Mouse (Mus musculus) forebrain, embryonic 14.5 days (tissue): ENCODE results near the gene Prpf18. TPM values are rescaled to one million over a fixed set of nuclear protein-coding genes. Genes with fewer than 3 reads are reported as not detected.
"Not testable (repeated sequence)": the region's sequence is repeated elsewhere in the genome, so short reads cannot be mapped to it uniquely, and the experiment has no call there.

ENCODE experiments used
- ATAC-seq: fragments of 200-750 bp; cut with Nextera tagmentation; 2 replicates; pipeline ENCODE4 v1.8.0; 2017; ENCODE audit warnings: mild to moderate bottlenecking, moderate library complexity
- DNase-seq: peaks from one replicate; pipeline ENCODE4 v3.0.0-alpha.2; 2015; ENCODE audit warnings: low spot score
- H3K27ac ChIP-seq: fragments of 300-500 bp; sonication (generic); 2 replicates; pipeline ENCODE4 v1.5.1; 2014; ENCODE audit warnings: low read depth, mild to moderate bottlenecking, control low read depth, low read length, moderate library complexity
- H3K27me3 ChIP-seq: fragments of 300-500 bp; sonication (generic); replicated peaks from 2 replicates; pipeline ENCODE4 v1.6.1; 2014; ENCODE audit warnings: low read length, control low read depth, mixed read lengths; ENCODE audit not compliant: control insufficient read depth, insufficient read depth
- H3K36me3 ChIP-seq: fragments of 300-500 bp; sonication (generic); 2 replicates; pipeline ENCODE4 v1.6.1; 2014; ENCODE audit warnings: low read length, control low read depth; ENCODE audit not compliant: control insufficient read depth, insufficient read depth
- H3K4me1 ChIP-seq: fragments of 300-500 bp; sonication (generic); 2 replicates; pipeline ENCODE4 v1.6.1; 2014; ENCODE audit warnings: antibody characterized with exemption, low read length, control low read depth; ENCODE audit not compliant: control insufficient read depth, insufficient read depth
- H3K4me2 ChIP-seq: fragments of 300-500 bp; sonication (generic); 2 replicates; pipeline ENCODE4 v1.6.1; 2014; ENCODE audit warnings: mild to moderate bottlenecking, control low read depth, low read length
- H3K4me3 ChIP-seq: fragments of 300-500 bp; sonication (generic); 2 replicates; pipeline ENCODE4 v1.5.1; 2014; ENCODE audit warnings: low read depth, low read length, control low read depth
- H3K9ac ChIP-seq: fragments of 300-500 bp; sonication (generic); 2 replicates; pipeline ENCODE4 v1.6.1; 2014; ENCODE audit warnings: mild to moderate bottlenecking, low read length, control low read depth, moderate library complexity
- H3K9me3 ChIP-seq: fragments of 300-500 bp; sonication (generic); replicated peaks from 2 replicates; pipeline ENCODE4 v1.6.1; 2016; ENCODE audit warnings: low read length, control low read depth, mixed read lengths; ENCODE audit not compliant: control insufficient read depth
- WGBS: fragments of 180-500 bp; shearing (Covaris S2); extraction: QIAGEN DNeasy Blood & Tissue Kit; methylation state at CpG from one replicate; pipeline ENCODE4 v1.1.7; 2014; 5-methylcytosine and 5-hydroxymethylcytosine counted together
- polyA plus RNA-seq: library from polyadenylated mRNA; unstranded; fragments of >200 nt; fragmentation: Nextera tagmentation; extraction: Ambion mirVana; gene quantifications from 2 replicates; pipeline ENCODE4 v1.2.1, GENCODE M21; 2014

Gene Prpf18
- polyA plus RNA-seq, 1 experiment from 2014 or later, result 46.8 TPM

DNA sequence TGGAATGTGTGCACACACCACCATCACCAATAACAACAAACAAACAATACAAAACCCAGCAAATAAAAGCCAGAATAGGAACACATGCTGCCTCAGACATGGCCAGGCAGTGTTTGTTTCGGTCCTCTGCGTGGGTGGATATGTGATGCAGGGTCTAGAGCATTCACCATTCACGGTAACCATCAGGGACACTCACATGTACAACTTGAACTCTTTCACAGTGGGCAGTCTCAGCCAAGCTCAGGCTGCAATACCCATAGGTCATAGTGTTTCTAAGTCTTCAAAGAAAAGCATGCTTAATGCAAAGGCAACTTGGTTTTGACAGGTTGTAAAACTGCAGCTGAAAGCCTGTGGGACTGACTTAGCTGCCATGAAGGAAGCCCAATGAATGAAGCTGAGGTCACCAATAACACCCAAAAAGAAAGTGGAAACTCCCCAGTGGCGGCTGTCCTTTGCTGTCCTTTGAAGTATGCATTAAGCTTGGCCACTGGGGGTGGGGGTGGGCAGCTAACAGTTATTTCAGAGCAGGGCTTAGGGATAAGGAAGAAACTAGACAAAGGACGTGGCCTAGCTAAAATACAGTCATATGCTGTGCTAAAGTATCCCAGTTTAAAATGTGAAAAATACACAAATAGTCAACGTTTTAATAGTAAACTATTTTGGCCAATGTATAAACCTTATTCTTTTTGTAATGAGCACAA lies 31.9 kb downstream of the Prpf18 start:
- no peak overlapping the region for H3K27ac ChIP-seq
- no peak overlapping the region for H3K4me2 ChIP-seq
- no peaks in the 10 kb centered on the region for H3K4me1 ChIP-seq
- H3K36me3 ChIP-seq, result peaks cover 23% of the 10 kb centered on the region
- H3K9ac ChIP-seq, result no peak overlapping the region
- H3K27me3 ChIP-seq, result no peaks in the 10 kb centered on the region
- no peaks in the 10 kb centered on the region for H3K9me3 ChIP-seq
- 50% methylated on average over 6 of the region's 6 CpGs for WGBS
- no peak for DNase-seq
- ATAC-seq, result no peak
- no peak overlapping the region for H3K4me3 ChIP-seq

DNA sequence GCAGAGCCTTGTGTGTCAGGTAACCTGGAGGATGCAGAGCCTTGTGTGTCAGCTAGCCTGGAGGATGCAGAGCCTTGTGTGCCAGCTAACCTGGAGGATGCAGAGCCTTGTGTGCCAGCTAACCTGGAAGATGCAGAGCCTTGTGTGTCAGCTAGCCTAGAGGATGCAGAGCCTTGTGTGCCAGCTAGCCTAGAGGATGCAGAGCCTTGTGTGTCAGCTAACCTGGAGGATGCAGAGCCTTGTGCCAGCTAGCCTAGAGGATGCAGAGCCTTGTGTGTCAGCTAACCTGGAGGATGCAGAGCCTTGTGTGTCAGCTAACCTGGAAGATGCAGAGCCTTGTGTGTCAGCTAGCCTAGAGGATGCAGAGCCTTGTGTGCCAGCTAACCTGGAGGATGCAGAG lies 32.8 kb downstream of the Prpf18 start:
- H3K36me3 ChIP-seq, result peaks cover 18% of the 10 kb centered on the region
- not testable (repeated sequence) for H3K27me3 ChIP-seq, H3K4me1 ChIP-seq, H3K9ac ChIP-seq, ATAC-seq, H3K4me2 ChIP-seq, DNase-seq, H3K4me3 ChIP-seq, H3K27ac ChIP-seq, H3K9me3 ChIP-seq

DNA sequence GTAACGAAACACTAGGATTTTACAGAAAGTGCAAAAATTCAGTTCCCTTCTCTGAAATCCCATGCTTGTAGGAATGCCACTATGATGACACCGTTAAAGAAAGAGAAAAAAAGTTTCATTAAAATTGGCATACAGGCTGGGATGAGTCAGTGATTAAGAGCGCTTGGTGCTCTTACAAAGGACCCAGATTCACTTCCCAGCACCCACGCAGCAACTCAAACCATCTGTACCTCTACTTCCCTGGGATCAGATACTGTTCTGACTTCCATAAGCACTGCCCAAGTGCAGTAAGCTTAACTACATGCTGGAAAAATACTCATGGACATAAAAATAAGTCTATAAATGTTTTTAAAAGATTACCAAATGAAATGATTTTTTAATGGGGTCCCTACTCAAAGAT lies 34.9 kb downstream of the Prpf18 start:
- no peak for ATAC-seq

DNA sequence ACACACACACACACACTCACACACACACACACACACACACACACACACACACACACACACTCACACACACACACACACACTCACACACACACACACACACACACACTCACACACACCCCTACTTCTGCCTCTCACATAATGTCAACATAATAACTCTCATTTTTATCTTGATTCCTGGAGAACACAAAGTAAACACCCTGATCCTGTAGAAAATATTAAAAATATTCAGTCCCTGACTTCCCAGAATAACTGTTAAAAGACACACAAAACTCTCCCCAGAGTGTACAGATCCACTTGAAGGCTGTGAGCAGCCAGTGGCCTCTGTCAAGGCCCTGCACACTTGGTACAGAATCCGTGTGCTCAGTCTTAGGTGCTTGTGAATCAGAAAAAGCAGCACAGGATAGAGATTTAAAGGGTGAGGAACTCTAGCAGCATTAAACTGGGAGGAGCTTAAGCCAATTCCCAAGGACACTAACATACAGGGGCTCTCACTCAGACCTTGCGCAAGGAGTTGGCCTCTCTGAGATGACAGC lies 36.8 kb downstream of the Prpf18 start:
- Histone ChIP-seq H3K9ac (no peak overlapping the region), H3K9me3 (no peaks in the 10 kb centered on the region), H3K4me2 (no peak overlapping the region), H3K27ac (no peak overlapping the region), H3K4me3 (no peak overlapping the region), H3K4me1 (no peaks in the 10 kb centered on the region), H3K27me3 (no peaks in the 10 kb centered on the region), H3K36me3 (peaks cover 41% of the 10 kb centered on the region)
- 92% methylated on average over 2 of the region's 2 CpGs for WGBS
- DNase-seq (no peak), ATAC-seq (no peak)

More for the DNA sequence above, 34.9 kb downstream of the Prpf18 start:
- 91% methylated on average over 4 of the region's 4 CpGs for WGBS
- no peaks in the 10 kb centered on the region for H3K4me1 ChIP-seq
- peaks cover 22% of the 10 kb centered on the region for H3K36me3 ChIP-seq
- H3K27me3 ChIP-seq, result no peaks in the 10 kb centered on the region
- no peaks in the 10 kb centered on the region for H3K9me3 ChIP-seq
- no peak overlapping the region for H3K4me2 ChIP-seq
- H3K27ac ChIP-seq, result no peak overlapping the region
- no peak overlapping the region for H3K4me3 ChIP-seq
- DNase-seq, result no peak
- no peak overlapping the region for H3K9ac ChIP-seq

DNA sequence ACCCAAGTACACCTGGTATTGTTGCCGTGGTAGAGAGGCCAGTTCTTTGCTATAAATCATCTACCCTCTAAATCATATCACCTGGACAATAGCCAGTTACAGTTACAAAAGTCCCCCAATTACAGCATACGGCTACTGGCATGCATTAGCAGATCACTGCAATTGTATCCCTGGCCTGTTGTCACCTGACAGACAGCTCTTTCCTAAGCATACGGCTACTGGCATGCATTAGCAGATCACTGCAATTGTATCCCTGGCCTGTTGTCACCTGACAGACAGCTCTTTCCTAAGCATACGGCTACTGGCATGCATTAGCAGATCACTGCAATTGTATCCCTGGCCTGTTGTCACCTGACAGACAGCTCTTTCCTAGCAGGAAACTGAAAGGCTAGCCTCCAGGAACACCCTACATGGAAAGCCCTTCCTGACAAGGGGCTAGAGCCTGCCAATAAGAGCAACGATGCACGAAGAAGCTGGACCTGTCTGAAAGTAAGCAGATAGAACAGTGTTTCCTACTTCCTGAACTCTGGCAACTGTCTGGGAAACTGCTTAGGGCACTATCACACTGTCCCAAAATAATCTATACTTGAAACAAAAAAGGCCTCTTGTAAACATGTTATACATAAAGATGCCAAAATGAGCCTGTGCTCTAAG lies 37.5 kb downstream of the Prpf18 start:
- H3K36me3 ChIP-seq, result peaks cover 47% of the 10 kb centered on the region
- WGBS, result 46% methylated on average over 6 of the region's 6 CpGs
- ATAC-seq, result peak; percentile 80

DNA sequence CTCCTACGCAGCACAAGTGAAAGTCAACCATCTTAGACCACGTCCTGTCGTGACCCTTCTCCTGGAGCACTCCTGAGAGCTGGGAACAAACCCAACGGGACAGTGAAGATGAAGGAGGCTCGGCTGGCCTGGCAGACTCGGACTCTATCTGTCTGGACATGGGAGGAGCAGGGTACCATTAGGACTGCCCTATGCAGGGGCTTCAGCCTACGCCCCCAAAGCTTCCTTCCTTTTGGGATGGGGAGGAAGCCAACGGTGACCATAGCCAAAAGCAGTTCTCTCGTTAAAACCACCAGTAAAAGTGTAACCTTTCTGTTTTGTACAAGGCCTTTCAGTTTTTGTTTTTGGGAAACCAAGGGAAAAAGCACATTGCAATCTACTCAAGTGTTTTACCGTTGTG lies 40.2 kb downstream of the Prpf18 start:
- ATAC-seq (no peak), DNase-seq (no peak)
- Histone ChIP-seq H3K27me3 (no peaks in the 10 kb centered on the region), H3K27ac (no peak overlapping the region), H3K4me2 (no peak overlapping the region), H3K36me3 (peaks cover 74% of the 10 kb centered on the region), H3K4me1 (no peaks in the 10 kb centered on the region), H3K9ac (no peak overlapping the region), H3K9me3 (no peaks in the 10 kb centered on the region), H3K4me3 (no peak overlapping the region)
- 87% methylated on average over 10 of the region's 10 CpGs for WGBS

More for the DNA sequence above, 37.5 kb downstream of the Prpf18 start:
- H3K9me3 ChIP-seq, H3K27ac ChIP-seq, H3K9ac ChIP-seq, H3K4me3 ChIP-seq, H3K4me2 ChIP-seq, H3K27me3 ChIP-seq, H3K4me1 ChIP-seq: not testable (repeated sequence)
- DNase-seq, result peak; percentile 42

DNA sequence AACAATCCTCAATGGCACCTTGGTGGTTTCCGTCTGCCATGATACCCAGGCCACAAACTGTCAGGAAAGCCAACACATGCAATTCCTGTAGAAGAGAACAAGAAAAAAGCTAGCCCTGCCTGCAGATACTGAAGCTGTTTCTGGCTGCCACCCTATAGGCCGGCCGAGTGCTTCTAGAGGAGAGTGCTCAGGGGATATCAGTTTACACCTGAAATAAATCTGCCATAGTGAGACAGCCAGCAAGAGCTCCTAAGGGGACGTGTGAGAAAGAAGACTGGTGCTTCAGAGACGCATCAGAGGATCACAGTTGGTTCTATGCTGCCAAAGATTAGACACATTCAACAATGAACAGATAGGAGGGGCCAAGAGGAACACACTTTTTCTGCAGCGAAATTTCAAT lies 40.6 kb downstream of the Prpf18 start:
- no peak overlapping the region for H3K9ac ChIP-seq
- no peak overlapping the region for H3K4me3 ChIP-seq
- no peaks in the 10 kb centered on the region for H3K9me3 ChIP-seq
- no peaks in the 10 kb centered on the region for H3K4me1 ChIP-seq
- ATAC-seq (no peak), DNase-seq (no peak)
- no peaks in the 10 kb centered on the region for H3K27me3 ChIP-seq
- no peak overlapping the region for H3K4me2 ChIP-seq
- H3K27ac ChIP-seq, result no peak overlapping the region
- 88% methylated on average over 6 of the region's 6 CpGs for WGBS
- peaks cover 79% of the 10 kb centered on the region for H3K36me3 ChIP-seq

DNA sequence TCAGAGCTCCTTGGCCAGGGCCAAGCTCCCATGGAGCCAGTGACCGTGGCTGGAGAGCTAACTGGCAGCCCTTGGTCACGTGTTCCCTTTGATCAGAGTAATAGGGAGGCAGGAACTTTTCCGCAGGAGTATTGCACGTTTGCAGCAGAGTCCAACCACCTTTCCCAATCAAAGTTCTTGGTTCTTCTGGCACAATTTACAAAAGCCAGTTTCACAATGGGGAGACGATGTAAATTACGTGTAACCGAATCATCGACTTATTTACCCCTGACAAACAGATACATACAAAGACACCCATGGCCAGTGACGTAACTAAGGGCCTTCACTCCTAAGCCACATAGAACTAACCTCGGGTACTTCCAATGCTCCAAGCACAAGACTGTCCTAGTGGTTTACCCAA lies 42.5 kb downstream of the Prpf18 start:
- no peak overlapping the region for H3K4me3 ChIP-seq
- no peaks in the 10 kb centered on the region for H3K9me3 ChIP-seq
- no peaks in the 10 kb centered on the region for H3K27me3 ChIP-seq
- H3K36me3 ChIP-seq, result peaks cover 94% of the 10 kb centered on the region
- no peak overlapping the region for H3K27ac ChIP-seq
- 91% methylated on average over 10 of the region's 10 CpGs for WGBS
- ATAC-seq (no peak), DNase-seq (no peak)
- H3K9ac ChIP-seq, result no peak overlapping the region
- no peak overlapping the region for H3K4me2 ChIP-seq
- H3K4me1 ChIP-seq, result no peaks in the 10 kb centered on the region

DNA sequence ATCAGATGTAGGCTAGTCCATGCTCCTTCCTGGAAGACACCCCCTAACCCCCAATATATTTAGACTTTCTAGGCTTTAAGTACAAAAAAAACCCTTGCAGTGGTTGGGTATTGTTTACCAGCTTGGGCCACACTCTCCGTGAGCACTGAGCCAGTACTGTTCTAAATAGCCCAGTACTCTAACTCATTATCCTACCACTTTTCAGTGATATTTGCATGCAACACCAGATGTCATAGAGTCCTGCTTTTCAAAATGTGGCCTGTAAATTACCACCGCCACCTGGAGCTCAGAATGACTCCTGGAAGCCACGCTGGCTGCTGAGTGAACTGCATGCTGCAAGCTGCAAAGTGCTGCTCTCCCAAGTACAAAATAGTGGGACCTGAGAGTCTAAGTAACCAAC lies 43.7 kb downstream of the Prpf18 start:
- Histone ChIP-seq H3K27me3 (no peaks in the 10 kb centered on the region), H3K4me3 (no peak overlapping the region), H3K9ac (no peak overlapping the region), H3K4me2 (no peak overlapping the region), H3K9me3 (no peaks in the 10 kb centered on the region), H3K27ac (no peak overlapping the region), H3K36me3 (peaks cover 98% of the 10 kb centered on the region), H3K4me1 (no peaks in the 10 kb centered on the region)
- DNase-seq, result peak; percentile 17
- WGBS, result 59% methylated on average over 3 of the region's 3 CpGs
- no peak for ATAC-seq
